Mouse (Mus musculus): ENCODE measurements around the gene Nprl3. TPM values are rescaled to one million over a fixed set of nuclear protein-coding genes. Genes with fewer than 3 reads are reported as not detected.
"Not testable (repeated sequence)": the region's sequence is repeated elsewhere in the genome, so short reads cannot be mapped to it uniquely, and the experiment has no call there.

Gene Nprl3
- total RNA-seq (2015; ENCODE audit: low replicate concordance) (58.0 and 62.7 TPM in 2 replicates), total RNA-seq (2017; ENCODE audit: low replicate concordance) (166 and 187 TPM in 2 replicates)

DNA sequence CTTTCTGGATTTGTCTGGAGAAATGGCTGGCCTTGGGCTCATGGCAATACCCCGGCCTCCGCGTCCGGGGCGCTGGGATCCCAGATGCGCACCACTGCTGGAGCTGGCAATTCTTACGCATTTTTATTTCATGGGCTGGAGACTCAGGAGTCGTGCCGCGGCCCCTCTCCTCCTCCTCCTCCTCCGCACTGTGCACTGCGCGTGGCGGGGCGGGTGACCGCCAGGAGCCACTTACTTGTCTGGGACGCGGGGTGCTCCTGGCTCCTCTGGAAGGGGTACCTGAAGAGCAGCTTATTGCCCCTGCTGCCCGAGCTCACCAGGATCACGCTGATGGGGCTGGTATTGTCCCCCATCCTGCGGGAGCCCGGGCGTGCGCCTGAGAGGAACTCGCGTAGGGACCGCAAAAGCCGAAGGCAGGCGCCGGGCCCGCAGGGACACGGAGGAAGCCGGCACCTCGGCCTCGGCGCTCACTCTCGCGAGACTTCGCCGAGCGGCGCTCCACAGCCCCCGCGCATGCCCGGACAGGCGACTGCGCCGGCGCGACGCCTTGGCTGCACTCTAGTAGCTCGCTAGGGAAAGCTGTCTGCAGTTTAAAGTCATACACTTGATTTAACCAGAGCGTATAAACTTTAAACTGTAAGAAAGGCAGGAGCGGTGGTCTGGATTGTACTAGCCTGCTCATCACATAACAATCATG lies at the start of gene Nprl3:
TSS of gene Nprl3 (minus strand) at position 520 of the 697 bp plus-strand sequence.
- ATAC-seq (replicated peaks; ENCODE audit: low FRiP score, poor library complexity, severe bottlenecking): peak; percentile 54

DNA sequence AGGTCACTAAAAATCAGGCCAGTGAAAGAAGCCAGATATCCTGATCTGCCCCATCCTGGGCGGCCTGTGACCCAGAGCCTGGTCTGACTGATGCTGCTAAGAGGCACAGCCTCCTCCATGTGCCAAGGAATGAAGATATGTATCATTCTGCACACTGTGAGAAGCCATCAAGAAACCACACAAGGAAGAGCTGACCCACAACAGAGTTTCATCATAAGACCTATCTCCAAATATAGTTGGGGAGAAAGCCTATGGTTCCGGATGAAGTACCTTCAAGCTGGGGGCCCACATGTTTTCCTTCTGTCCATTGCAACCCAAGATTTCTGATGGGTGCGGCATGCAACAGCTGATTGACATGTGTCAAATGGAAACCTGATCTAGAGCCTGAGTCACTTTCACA lies 48.5 kb upstream of the Nprl3 start:
- no peak for ATAC-seq (replicated peaks; ENCODE audit: low FRiP score, poor library complexity, severe bottlenecking)

- ATAC-seq (replicated peaks; ENCODE audit: low FRiP score, poor library complexity, severe bottlenecking): no peak
Observed at GRCm38 (mm10) chr11:32309928-32310327, 42.4 kb upstream of the Nprl3 start.

DNA sequence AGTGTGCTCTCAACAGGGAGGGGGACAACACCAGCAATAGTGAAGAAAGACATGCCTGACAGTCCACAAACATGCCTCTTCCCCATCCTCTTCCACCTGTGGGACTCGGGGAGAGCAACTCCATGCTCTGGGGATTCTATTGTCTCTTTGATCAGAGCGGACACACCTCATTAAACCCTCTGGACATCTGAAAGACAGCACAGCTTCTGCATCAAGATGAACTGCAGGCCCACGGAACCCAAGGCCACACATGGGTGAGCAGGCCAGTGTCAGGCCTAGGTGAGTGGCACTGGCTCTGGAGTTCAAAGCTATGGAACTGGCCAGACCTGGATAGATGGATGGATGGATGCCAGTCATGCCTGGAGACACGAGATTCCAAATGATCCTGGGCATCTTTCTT lies 41.9 kb upstream of the Nprl3 start:
- ATAC-seq (replicated peaks; ENCODE audit: low FRiP score, poor library complexity, severe bottlenecking): no peak

DNA sequence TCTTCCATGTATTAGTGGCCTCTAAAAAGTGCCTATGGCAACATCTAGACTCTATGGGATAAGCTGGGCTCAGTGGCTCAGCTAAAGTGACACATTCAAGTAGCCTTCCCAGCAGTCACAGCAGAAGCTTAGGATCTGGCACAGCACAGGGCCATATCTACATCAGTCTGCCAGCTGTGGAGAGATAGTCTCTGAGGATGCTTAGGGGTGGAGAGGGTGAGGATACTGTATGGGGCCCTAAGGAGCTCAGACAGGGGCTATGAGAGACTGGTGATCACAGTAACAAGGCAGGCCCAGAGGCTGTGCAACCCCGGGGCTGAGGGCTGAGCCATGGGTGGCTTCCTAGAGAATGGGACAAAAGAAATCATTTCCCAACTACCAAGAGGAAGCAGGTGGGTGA lies 39.5 kb upstream of the Nprl3 start:
- 0 out of 2 replicates have a peak, but pooled peaks have one; percentile 24 for ATAC-seq (replicated peaks; ENCODE audit: low FRiP score, poor library complexity, severe bottlenecking)

GRCm38 (mm10) chr11:32303455-32303854 lies 35.9 kb upstream of the Nprl3 start:
- no peak for ATAC-seq (replicated peaks; ENCODE audit: low FRiP score, poor library complexity, severe bottlenecking)

DNA sequence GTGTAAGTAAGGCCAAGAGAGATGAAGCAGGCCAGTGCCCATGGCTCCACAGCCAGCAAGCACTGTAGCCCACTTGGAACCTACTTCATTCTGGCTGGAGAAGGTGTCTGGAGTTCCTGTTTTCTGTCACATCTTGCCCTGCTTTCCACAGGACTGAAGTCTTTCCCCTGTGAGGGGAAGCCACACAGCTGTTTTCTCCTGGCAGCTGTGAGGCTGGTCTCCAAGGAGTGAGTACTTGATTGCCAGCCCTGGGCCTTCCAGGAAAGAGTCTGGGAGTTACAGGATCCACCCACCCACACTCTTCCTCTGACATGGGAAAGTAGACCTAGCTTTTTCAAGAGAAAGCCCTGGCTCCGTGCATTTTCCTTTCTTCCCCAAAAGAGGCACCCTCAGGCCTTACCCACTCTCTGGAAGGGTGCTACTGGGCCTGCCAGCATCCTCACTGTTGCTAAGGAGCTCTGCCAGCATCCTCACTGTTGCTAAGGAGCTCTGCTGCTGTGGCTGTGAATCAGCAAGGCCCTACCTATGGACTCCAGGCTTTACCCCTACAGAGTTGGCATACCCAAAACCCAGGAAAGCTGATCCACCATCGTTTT lies 35.4 kb upstream of the Nprl3 start:
- no peak for ATAC-seq (replicated peaks; ENCODE audit: low FRiP score, poor library complexity, severe bottlenecking)

DNA sequence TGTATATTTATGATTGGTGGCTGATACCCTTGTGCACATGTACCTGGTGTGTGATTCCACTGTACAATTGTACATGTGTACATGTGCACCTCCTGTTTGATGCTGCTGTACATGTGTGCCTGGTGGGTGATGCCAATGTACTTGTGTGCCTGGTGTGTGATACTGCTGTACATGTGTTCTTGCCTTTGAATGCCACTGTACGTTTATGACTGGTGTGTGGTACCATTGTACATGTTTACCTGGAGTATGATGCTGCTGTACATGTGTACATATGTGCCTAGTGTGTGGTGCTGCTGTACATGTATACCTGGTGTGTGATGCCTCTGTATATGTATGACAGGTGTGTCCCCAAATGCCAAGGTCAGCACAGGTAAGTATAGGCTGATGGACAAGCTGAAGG lies 34.0 kb upstream of the Nprl3 start:
- no peak for ATAC-seq (replicated peaks; ENCODE audit: low FRiP score, poor library complexity, severe bottlenecking)

DNA sequence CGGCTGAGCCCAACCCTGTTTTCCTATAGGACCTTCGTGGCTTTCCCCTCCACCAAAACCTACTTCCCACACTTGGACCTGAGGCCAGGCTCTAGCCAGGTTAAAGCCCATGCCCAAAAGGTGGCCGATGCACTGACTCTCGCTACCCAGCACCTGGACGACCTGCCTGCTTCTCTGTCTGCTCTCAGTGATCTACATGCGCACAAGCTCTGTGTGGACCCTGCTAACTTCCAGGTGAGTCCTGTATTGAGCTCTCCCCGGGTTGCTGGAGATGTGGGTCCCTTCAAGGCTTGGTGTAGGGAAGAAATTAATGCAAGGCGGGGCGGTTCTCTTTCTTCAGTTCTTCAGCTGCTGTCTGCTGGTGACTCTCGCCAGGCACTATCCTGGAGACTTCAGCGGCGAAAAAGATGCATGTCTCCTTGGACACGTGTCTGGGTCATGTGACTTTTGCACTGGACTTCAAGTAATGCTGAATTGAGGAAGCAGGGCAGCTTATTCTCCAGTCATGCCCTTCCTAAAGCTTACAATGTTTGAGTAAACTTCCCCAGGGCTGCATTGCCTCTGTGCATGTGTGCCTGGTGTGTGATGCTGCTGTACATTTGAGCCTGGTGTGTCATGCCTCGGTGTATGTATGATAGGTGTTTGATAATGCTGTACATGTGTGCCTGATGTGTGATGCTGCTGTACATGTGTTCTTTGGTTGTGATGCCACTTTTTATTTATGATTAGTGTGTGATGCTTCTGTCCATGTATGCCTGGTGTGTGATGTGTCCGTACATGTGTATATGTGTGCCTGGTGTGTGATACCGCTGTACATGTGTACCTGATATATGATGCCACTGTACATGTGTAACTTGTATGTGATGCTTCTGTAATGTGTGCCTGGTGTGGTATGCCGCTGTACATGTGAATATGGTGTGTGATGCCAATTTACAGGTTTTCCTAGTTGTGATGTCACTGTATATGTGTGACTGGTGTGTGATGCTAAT lies 33.1 kb upstream of the Nprl3 start:
- ATAC-seq (replicated peaks; ENCODE audit: low FRiP score, poor library complexity, severe bottlenecking): no peak

GRCm38 (mm10) chr11:32299865-32300264 lies 32.4 kb upstream of the Nprl3 start, which contains the start of gene Hbq1a:
Gene Hbq1a, plus strand, starts transcription at chr11:32300069.
- peak; percentile 10 for ATAC-seq (replicated peaks; ENCODE audit: low FRiP score, poor library complexity, severe bottlenecking)

DNA sequence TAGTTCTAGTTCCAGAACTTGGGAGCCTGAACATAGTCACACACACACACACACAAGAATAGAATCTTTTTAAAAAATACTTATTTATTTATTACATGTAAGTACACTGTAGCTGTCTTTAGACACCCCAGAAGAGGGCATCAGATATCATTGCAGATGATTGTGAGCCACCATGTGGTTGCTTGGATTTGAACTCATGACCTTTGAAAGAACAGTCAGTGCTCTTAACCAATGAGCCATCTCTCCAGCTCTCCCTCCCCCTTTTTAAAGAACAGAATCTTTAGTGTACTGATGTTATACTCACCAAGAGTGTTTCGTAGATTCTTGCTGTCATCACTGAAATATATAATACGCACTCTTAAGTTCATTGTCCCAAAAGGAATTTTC lies 31.0 kb upstream of the Nprl3 start:
- ATAC-seq (replicated peaks; ENCODE audit: low FRiP score, poor library complexity, severe bottlenecking): no peak

GRCm38 (mm10) chr11:32297866-32298531 lies 30.5 kb upstream of the Nprl3 start:
- ATAC-seq (replicated peaks; ENCODE audit: low FRiP score, poor library complexity, severe bottlenecking): peak; percentile 19

- ATAC-seq (replicated peaks; ENCODE audit: low FRiP score, poor library complexity, severe bottlenecking): peak; percentile 21
Observed at GRCm38 (mm10) chr11:32297417-32297816, 29.9 kb upstream of the Nprl3 start.

GRCm38 (mm10) chr11:32296203-32296602 lies 28.7 kb upstream of the Nprl3 start, which contains the start of gene Hba-a2:
Gene Hba-a2, plus strand, starts transcription at chr11:32296489.
- ATAC-seq (replicated peaks; ENCODE audit: low FRiP score, poor library complexity, severe bottlenecking): peak; percentile 46

DNA sequence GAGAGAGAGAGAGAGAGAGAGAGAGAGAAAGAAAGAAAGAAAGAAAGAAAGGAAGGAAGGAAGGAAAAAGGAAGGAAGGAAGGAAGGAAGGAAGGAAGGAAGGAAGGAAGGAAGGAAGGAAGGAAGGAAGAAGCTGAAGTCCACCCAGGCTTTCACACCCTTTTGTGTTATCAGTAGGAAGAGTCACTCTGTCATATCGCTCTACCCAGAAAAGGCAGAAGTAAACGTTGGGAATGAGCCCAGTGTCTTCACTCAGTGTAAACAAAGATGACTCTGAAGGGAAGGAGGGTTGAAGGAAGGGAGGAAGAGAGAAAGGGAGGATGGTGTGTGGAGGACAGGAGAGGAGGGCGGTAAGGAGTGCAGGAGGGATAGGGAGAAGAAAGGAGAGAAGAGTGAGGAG lies 26.0 kb upstream of the Nprl3 start:
- peak; percentile 17 for ATAC-seq (replicated peaks; ENCODE audit: low FRiP score, poor library complexity, severe bottlenecking)

DNA sequence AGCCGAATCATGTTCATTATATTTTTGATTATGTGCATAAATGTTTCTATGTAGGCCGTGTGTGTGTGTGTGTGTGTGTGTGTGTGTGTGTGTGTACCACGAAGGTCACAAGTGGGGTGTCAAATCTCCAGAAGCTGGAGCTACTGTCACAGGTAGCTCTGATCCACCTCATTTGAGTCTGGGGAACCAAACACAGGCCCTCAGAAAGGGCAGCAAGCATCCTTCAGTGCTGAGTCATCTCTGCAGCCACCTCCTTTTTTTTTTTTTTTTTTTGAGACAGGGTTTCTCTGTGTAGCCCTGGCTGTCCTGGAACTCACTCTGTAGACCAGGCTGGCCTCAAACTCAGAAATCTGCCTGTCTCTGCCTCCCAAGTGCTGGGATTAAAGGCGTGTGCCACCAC lies 25.3 kb upstream of the Nprl3 start:
- not testable (repeated sequence) for ATAC-seq (replicated peaks; ENCODE audit: low FRiP score, poor library complexity, severe bottlenecking)

DNA sequence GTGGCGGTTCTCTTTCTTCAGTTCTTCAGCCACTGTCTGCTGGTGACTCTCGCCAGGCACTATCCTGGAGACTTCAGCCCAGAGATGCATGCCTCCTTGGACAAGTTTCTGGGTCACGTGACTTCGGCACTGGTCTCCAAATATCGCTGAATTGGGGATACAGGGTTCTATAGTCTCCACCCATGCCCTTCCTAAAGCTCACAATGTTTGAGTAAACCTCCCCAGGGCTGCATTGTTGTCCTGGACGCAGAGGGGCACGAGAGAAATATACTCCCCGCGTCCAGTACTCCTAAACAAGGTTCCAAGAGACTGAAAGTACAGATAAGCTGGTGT lies 20.0 kb upstream of the Nprl3 start:
- ATAC-seq (replicated peaks; ENCODE audit: low FRiP score, poor library complexity, severe bottlenecking): no peak

GRCm38 (mm10) chr11:32286695-32287492 lies 19.4 kb upstream of the Nprl3 start, which contains the start of gene Hbq1b:
Gene Hbq1b, plus strand, starts transcription at chr11:32286965.
- ATAC-seq (replicated peaks; ENCODE audit: low FRiP score, poor library complexity, severe bottlenecking): peak; percentile 10

DNA sequence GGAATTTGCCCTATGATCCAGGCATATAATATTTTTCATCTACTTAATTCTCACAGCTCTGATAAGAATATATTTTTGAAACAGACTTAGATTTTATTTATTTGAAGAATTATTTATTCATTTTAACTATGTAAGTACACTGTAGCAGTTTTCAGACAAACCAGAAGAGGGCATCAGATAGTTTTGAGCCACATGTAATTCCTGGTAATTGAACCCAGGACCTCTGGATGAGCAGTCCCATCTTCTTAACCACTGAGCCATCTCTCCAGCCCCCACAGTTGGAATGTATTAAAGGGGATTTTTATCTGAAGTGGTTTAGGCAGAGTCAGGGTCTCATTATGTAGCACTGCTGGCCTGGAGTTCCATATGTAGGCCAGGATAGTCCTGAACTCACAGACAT lies 18.4 kb upstream of the Nprl3 start:
- not testable (repeated sequence) for ATAC-seq (replicated peaks; ENCODE audit: low FRiP score, poor library complexity, severe bottlenecking)
